Mouse (Mus musculus): ENCODE data around the gene Ghr. TPM values are rescaled to one million over a fixed set of nuclear protein-coding genes. Genes with fewer than 3 reads are reported as not detected.
A peak's percentile ranks its signal among the peaks of the same experiment; 100 is the strongest.

Ghr gene
- 4.8 and 7.6 TPM in 2 replicates for polyA plus RNA-seq (2012; rRNA removed)

GRCm38 (mm10) chr15:3582807-3583636 is at the start of gene Ghr:
Gene Ghr (minus strand): TSS chr15:3583492.
- TF ChIP-seq CTCF (IDR thresholded peaks at IDR 0.05; ENCODE audit: borderline replicate concordance, extremely low read depth, insufficient read depth, insufficient read length) (peak; percentile 88), POLR2A (IDR thresholded peaks at IDR 0.05; ENCODE audit: borderline replicate concordance, extremely low read depth, insufficient read depth, insufficient read length, poor library complexity, severe bottlenecking) (0 out of 2 replicates have a peak, but pooled peaks have one; percentile 13)
- peak; percentile 95 for DNase-seq (ENCODE audit: low read depth)

- TF ChIP-seq POLR2A (IDR thresholded peaks at IDR 0.05; ENCODE audit: borderline replicate concordance, extremely low read depth, insufficient read depth, insufficient read length, poor library complexity, severe bottlenecking), result no peak
- no peak for DNase-seq (ENCODE audit: low read depth)
Observed at GRCm38 (mm10) chr15:3622746-3623145, 39.5 kb upstream of the Ghr start.

- no peak for DNase-seq (ENCODE audit: low read depth)
Observed at GRCm38 (mm10) chr15:3620368-3620767, 37.1 kb upstream of the Ghr start.

GRCm38 (mm10) chr15:3618311-3618710 is 35.0 kb upstream of the Ghr start:
- no peak for TF ChIP-seq POLR2A (IDR thresholded peaks at IDR 0.05; ENCODE audit: borderline replicate concordance, extremely low read depth, insufficient read depth, insufficient read length, poor library complexity, severe bottlenecking)
- TF ChIP-seq CTCF (IDR thresholded peaks at IDR 0.05; ENCODE audit: borderline replicate concordance, extremely low read depth, insufficient read depth, insufficient read length), result no peak
- DNase-seq (ENCODE audit: low read depth), result no peak

More at GRCm38 (mm10) chr15:3620368-3620767, 37.1 kb upstream of the Ghr start:
- no peak for TF ChIP-seq POLR2A (IDR thresholded peaks at IDR 0.05; ENCODE audit: borderline replicate concordance, extremely low read depth, insufficient read depth, insufficient read length, poor library complexity, severe bottlenecking)
- no peak for TF ChIP-seq CTCF (IDR thresholded peaks at IDR 0.05; ENCODE audit: borderline replicate concordance, extremely low read depth, insufficient read depth, insufficient read length)

GRCm38 (mm10) chr15:3611961-3612360 is 28.7 kb upstream of the Ghr start:
- DNase-seq (ENCODE audit: low read depth), result no peak
- TF ChIP-seq CTCF (IDR thresholded peaks at IDR 0.05; ENCODE audit: borderline replicate concordance, extremely low read depth, insufficient read depth, insufficient read length) (no peak), POLR2A (IDR thresholded peaks at IDR 0.05; ENCODE audit: borderline replicate concordance, extremely low read depth, insufficient read depth, insufficient read length, poor library complexity, severe bottlenecking) (no peak)

GRCm38 (mm10) chr15:3607951-3608350 is 24.7 kb upstream of the Ghr start:
- no peak for DNase-seq (ENCODE audit: low read depth)
- TF ChIP-seq POLR2A (IDR thresholded peaks at IDR 0.05; ENCODE audit: borderline replicate concordance, extremely low read depth, insufficient read depth, insufficient read length, poor library complexity, severe bottlenecking) (no peak), CTCF (IDR thresholded peaks at IDR 0.05; ENCODE audit: borderline replicate concordance, extremely low read depth, insufficient read depth, insufficient read length) (no peak)

GRCm38 (mm10) chr15:3602098-3602486 is 18.8 kb upstream of the Ghr start:
- no peak for TF ChIP-seq CTCF (IDR thresholded peaks at IDR 0.05; ENCODE audit: borderline replicate concordance, extremely low read depth, insufficient read depth, insufficient read length)
- TF ChIP-seq POLR2A (IDR thresholded peaks at IDR 0.05; ENCODE audit: borderline replicate concordance, extremely low read depth, insufficient read depth, insufficient read length, poor library complexity, severe bottlenecking), result no peak
- DNase-seq (ENCODE audit: low read depth), result no peak

- TF ChIP-seq CTCF (IDR thresholded peaks at IDR 0.05; ENCODE audit: borderline replicate concordance, extremely low read depth, insufficient read depth, insufficient read length) (no peak), POLR2A (IDR thresholded peaks at IDR 0.05; ENCODE audit: borderline replicate concordance, extremely low read depth, insufficient read depth, insufficient read length, poor library complexity, severe bottlenecking) (no peak)
- no peak for DNase-seq (ENCODE audit: low read depth)
Observed at GRCm38 (mm10) chr15:3601422-3602097, 18.3 kb upstream of the Ghr start.

- no peak for DNase-seq (ENCODE audit: low read depth)
- TF ChIP-seq CTCF (IDR thresholded peaks at IDR 0.05; ENCODE audit: borderline replicate concordance, extremely low read depth, insufficient read depth, insufficient read length), result no peak
- no peak for TF ChIP-seq POLR2A (IDR thresholded peaks at IDR 0.05; ENCODE audit: borderline replicate concordance, extremely low read depth, insufficient read depth, insufficient read length, poor library complexity, severe bottlenecking)
Observed at GRCm38 (mm10) chr15:3587879-3588278, 4.6 kb upstream of the Ghr start.

GRCm38 (mm10) chr15:3584361-3584760 is 1.1 kb upstream of the Ghr start:
- no peak for DNase-seq (ENCODE audit: low read depth)
- TF ChIP-seq CTCF (IDR thresholded peaks at IDR 0.05; ENCODE audit: borderline replicate concordance, extremely low read depth, insufficient read depth, insufficient read length) (no peak), POLR2A (IDR thresholded peaks at IDR 0.05; ENCODE audit: borderline replicate concordance, extremely low read depth, insufficient read depth, insufficient read length, poor library complexity, severe bottlenecking) (no peak)

GRCm38 (mm10) chr15:3581861-3582806 is 1.2 kb downstream of the Ghr start:
- DNase-seq (ENCODE audit: low read depth), result peak; percentile 70
- TF ChIP-seq CTCF (IDR thresholded peaks at IDR 0.05; ENCODE audit: borderline replicate concordance, extremely low read depth, insufficient read depth, insufficient read length), result no peak
- TF ChIP-seq POLR2A (IDR thresholded peaks at IDR 0.05; ENCODE audit: borderline replicate concordance, extremely low read depth, insufficient read depth, insufficient read length, poor library complexity, severe bottlenecking), result no peak

Measured in brain, embryonic 14.5 days (tissue).